Mouse (Mus musculus): ENCODE measurements at regions not wholly inside any gene's neighbourhood (a gene's known extent, or its start where the extent isn't known, plus 50 kb on each side); places are given as distances from the start of the nearest gene placed in this dataset.

GRCm38 (mm10) chr14:64511300-64511699, 407.2 kb downstream of the Prss52 start:
- WGBS: 87% methylated on average over 7 of the region's 7 CpGs
- no peak for ATAC-seq (ENCODE audit: insufficient number of reproducible peaks, insufficient read depth, low FRiP score, low read depth)
- Histone ChIP-seq H3K9ac (ENCODE audit: low read length) (no peak overlapping the region), H3K9me3 (ENCODE audit: control insufficient read depth, low read length) (no peaks in the 10 kb centered on the region), H3K36me3 (ENCODE audit: control insufficient read depth, insufficient read depth, low read length) (no peaks in the 10 kb centered on the region), H3K4me1 (ENCODE audit: control insufficient read depth in 2 of 2, insufficient read depth in 2 of 2, low read length in 2 of 2) (no peaks in the 10 kb centered on the region), H3K4me2 (ENCODE audit: low read length) (no peak overlapping the region), H3K27ac (replicated peaks in 1 of 2; ENCODE audit: control insufficient read depth in 1 of 2, insufficient read depth in 1 of 2, low read depth in 2 of 2, low read length in 2 of 2) (no peak overlapping the region), H3K27me3 (ENCODE audit: control insufficient read depth, insufficient read depth, low read length) (no peaks in the 10 kb centered on the region), H3K4me3 (ENCODE audit: control insufficient read depth in 1 of 2, insufficient read depth in 1 of 2, low read depth in 1 of 2, low read length in 2 of 2) (no peak overlapping the region)

- Histone ChIP-seq H3K4me1 (ENCODE audit: control insufficient read depth in 2 of 2, insufficient read depth in 2 of 2, low read length in 2 of 2) (no peaks in the 10 kb centered on the region; a peak in 1 of 4 replicates), H3K27ac (replicated peaks in 1 of 2; ENCODE audit: control insufficient read depth in 1 of 2, insufficient read depth in 1 of 2, low read depth in 2 of 2, low read length in 2 of 2) (no peak overlapping the region), H3K9me3 (ENCODE audit: control insufficient read depth, low read length) (no peaks in the 10 kb centered on the region), H3K4me3 (ENCODE audit: control insufficient read depth in 1 of 2, insufficient read depth in 1 of 2, low read depth in 1 of 2, low read length in 2 of 2) (no peak overlapping the region), H3K36me3 (ENCODE audit: control insufficient read depth, insufficient read depth, low read length) (no peaks in the 10 kb centered on the region), H3K4me2 (ENCODE audit: low read length) (no peak overlapping the region), H3K27me3 (ENCODE audit: control insufficient read depth, insufficient read depth, low read length) (no peaks in the 10 kb centered on the region), H3K9ac (ENCODE audit: low read length) (no peak overlapping the region)
- no peak for ATAC-seq (ENCODE audit: insufficient number of reproducible peaks, insufficient read depth, low FRiP score, low read depth)
- 55% methylated on average over 7 of the region's 7 CpGs for WGBS
Measured at GRCm38 (mm10) chr14:64512726-64513125, 408.6 kb downstream of the Prss52 start.

- WGBS: 53% methylated on average over 7 of the region's 7 CpGs
- no peaks in the 10 kb centered on the region for H3K9me3 ChIP-seq (ENCODE audit: control insufficient read depth, low read length)
- no peak overlapping the region for H3K9ac ChIP-seq (ENCODE audit: low read length)
- no peak overlapping the region for H3K27ac ChIP-seq (replicated peaks in 1 of 2; ENCODE audit: control insufficient read depth in 1 of 2, insufficient read depth in 1 of 2, low read depth in 2 of 2, low read length in 2 of 2)
- H3K4me2 ChIP-seq (ENCODE audit: low read length): no peak overlapping the region
- no peak overlapping the region for H3K4me3 ChIP-seq (ENCODE audit: control insufficient read depth in 1 of 2, insufficient read depth in 1 of 2, low read depth in 1 of 2, low read length in 2 of 2)
- no peaks in the 10 kb centered on the region for H3K27me3 ChIP-seq (ENCODE audit: control insufficient read depth, insufficient read depth, low read length)
- H3K36me3 ChIP-seq (ENCODE audit: control insufficient read depth, insufficient read depth, low read length): no peaks in the 10 kb centered on the region
- ATAC-seq (ENCODE audit: insufficient number of reproducible peaks, insufficient read depth, low FRiP score, low read depth): no peak
- no peaks in the 10 kb centered on the region; a peak in 1 of 4 replicates for H3K4me1 ChIP-seq (ENCODE audit: control insufficient read depth in 2 of 2, insufficient read depth in 2 of 2, low read length in 2 of 2)
Measured at GRCm38 (mm10) chr14:64517584-64518195, 413.6 kb downstream of the Prss52 start.

- Histone ChIP-seq H3K9me3 (ENCODE audit: control insufficient read depth, low read length) (no peaks in the 10 kb centered on the region), H3K4me1 (ENCODE audit: control insufficient read depth in 2 of 2, insufficient read depth in 2 of 2, low read length in 2 of 2) (no peaks in the 10 kb centered on the region), H3K4me2 (ENCODE audit: low read length) (no peak overlapping the region), H3K9ac (ENCODE audit: low read length) (no peak overlapping the region), H3K27me3 (ENCODE audit: control insufficient read depth, insufficient read depth, low read length) (no peaks in the 10 kb centered on the region), H3K4me3 (ENCODE audit: control insufficient read depth in 1 of 2, insufficient read depth in 1 of 2, low read depth in 1 of 2, low read length in 2 of 2) (no peak overlapping the region), H3K27ac (replicated peaks in 1 of 2; ENCODE audit: control insufficient read depth in 1 of 2, insufficient read depth in 1 of 2, low read depth in 2 of 2, low read length in 2 of 2) (no peak overlapping the region), H3K36me3 (ENCODE audit: control insufficient read depth, insufficient read depth, low read length) (no peaks in the 10 kb centered on the region)
- no peak for ATAC-seq (ENCODE audit: insufficient number of reproducible peaks, insufficient read depth, low FRiP score, low read depth)
- whole genome bisulfite sequencing: 33% methylated on average over 8 of the region's 8 CpGs
Measured at GRCm38 (mm10) chr14:64524641-64525040, 420.6 kb downstream of the Prss52 start.

GRCm38 (mm10) chr14:64525302-64526078, 421.4 kb downstream of the Prss52 start:
- Histone ChIP-seq H3K27ac (replicated peaks in 1 of 2; ENCODE audit: control insufficient read depth in 1 of 2, insufficient read depth in 1 of 2, low read depth in 2 of 2, low read length in 2 of 2) (no peak overlapping the region; a peak in 1 of 4 replicates), H3K4me3 (ENCODE audit: control insufficient read depth in 1 of 2, insufficient read depth in 1 of 2, low read depth in 1 of 2, low read length in 2 of 2) (no peak overlapping the region), H3K36me3 (ENCODE audit: control insufficient read depth, insufficient read depth, low read length) (no peaks in the 10 kb centered on the region), H3K4me1 (ENCODE audit: control insufficient read depth in 2 of 2, insufficient read depth in 2 of 2, low read length in 2 of 2) (no peaks in the 10 kb centered on the region), H3K9ac (ENCODE audit: low read length) (no peak overlapping the region), H3K4me2 (ENCODE audit: low read length) (no peak overlapping the region), H3K27me3 (ENCODE audit: control insufficient read depth, insufficient read depth, low read length) (no peaks in the 10 kb centered on the region), H3K9me3 (ENCODE audit: control insufficient read depth, low read length) (no peaks in the 10 kb centered on the region)
- ATAC-seq (ENCODE audit: insufficient number of reproducible peaks, insufficient read depth, low FRiP score, low read depth): no peak
- WGBS: 58% methylated on average over 10 of the region's 10 CpGs

- Histone ChIP-seq H3K36me3 (ENCODE audit: control insufficient read depth, insufficient read depth, low read length) (no peaks in the 10 kb centered on the region), H3K9me3 (ENCODE audit: control insufficient read depth, low read length) (no peaks in the 10 kb centered on the region), H3K4me3 (ENCODE audit: control insufficient read depth in 1 of 2, insufficient read depth in 1 of 2, low read depth in 1 of 2, low read length in 2 of 2) (no peak overlapping the region), H3K4me1 (ENCODE audit: control insufficient read depth in 2 of 2, insufficient read depth in 2 of 2, low read length in 2 of 2) (no peaks in the 10 kb centered on the region), H3K27ac (replicated peaks in 1 of 2; ENCODE audit: control insufficient read depth in 1 of 2, insufficient read depth in 1 of 2, low read depth in 2 of 2, low read length in 2 of 2) (no peak overlapping the region), H3K9ac (ENCODE audit: low read length) (no peak overlapping the region), H3K4me2 (ENCODE audit: low read length) (no peak overlapping the region), H3K27me3 (ENCODE audit: control insufficient read depth, insufficient read depth, low read length) (no peaks in the 10 kb centered on the region)
- WGBS: 53% methylated on average over 3 of the region's 3 CpGs
- ATAC-seq (ENCODE audit: insufficient number of reproducible peaks, insufficient read depth, low FRiP score, low read depth): no peak
Measured at GRCm38 (mm10) chr14:64530541-64530940, 426.5 kb downstream of the Prss52 start.

GRCm38 (mm10) chr14:64531221-64531949, 427.3 kb downstream of the Prss52 start:
- Histone ChIP-seq H3K27ac (replicated peaks in 1 of 2; ENCODE audit: control insufficient read depth in 1 of 2, insufficient read depth in 1 of 2, low read depth in 2 of 2, low read length in 2 of 2) (no peak overlapping the region), H3K9ac (ENCODE audit: low read length) (no peak overlapping the region), H3K4me1 (ENCODE audit: control insufficient read depth in 2 of 2, insufficient read depth in 2 of 2, low read length in 2 of 2) (no peaks in the 10 kb centered on the region), H3K36me3 (ENCODE audit: control insufficient read depth, insufficient read depth, low read length) (no peaks in the 10 kb centered on the region), H3K27me3 (ENCODE audit: control insufficient read depth, insufficient read depth, low read length) (no peaks in the 10 kb centered on the region), H3K4me3 (ENCODE audit: control insufficient read depth in 1 of 2, insufficient read depth in 1 of 2, low read depth in 1 of 2, low read length in 2 of 2) (no peak overlapping the region), H3K9me3 (ENCODE audit: control insufficient read depth, low read length) (no peaks in the 10 kb centered on the region), H3K4me2 (ENCODE audit: low read length) (no peak overlapping the region)
- 46% methylated on average over 7 of the region's 7 CpGs for WGBS
- ATAC-seq (ENCODE audit: insufficient number of reproducible peaks, insufficient read depth, low FRiP score, low read depth): no peak

Data from heart, embryonic 14.5 days (tissue).